Mouse (Mus musculus) left cerebral cortex, adult 11 months (tissue): ENCODE data around the gene Cenpn.

Source experiments
- DNase-seq: peaks from one replicate; pipeline ENCODE4 v3.0.0; 2022; ENCODE audit warnings: low spot score

The Cenpn gene

DNA sequence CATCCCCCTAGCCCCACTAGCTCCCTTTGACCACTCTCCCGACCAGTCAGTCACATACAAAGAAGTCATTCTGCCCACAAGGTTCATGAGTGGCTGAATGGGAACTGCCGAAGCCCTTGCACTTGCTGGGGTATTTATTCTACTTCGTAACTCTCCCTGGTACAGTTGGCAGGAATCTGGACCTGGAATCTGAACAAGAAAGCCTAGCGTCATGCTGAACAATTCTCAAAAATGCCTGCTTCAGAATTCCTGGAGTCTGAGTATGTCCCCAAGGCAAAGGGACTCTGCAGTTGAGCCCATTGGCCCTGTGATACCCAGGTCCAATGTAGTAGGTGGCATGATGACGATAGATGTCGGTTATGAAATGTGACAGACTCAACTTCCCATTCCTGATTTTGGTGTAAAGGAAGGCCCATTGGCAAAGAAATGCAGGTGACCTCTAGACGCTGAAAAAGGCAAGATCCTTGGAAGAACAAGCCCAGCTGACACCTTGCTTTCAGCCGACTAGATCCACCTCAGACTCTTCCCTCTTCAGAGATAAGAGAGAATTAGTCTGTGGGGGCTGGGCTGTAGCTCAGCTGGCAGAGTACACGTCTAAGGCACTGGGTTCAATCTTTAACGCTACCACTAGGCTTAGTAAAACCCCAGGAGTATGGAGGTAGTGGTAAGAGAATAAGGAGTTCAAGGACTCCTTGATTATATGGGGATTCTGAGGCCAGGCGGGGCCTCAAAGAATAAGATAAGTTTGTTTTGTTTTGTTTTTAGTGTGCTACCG is 20.9 kb downstream of the Cenpn start:
- no peak for DNase-seq

DNA sequence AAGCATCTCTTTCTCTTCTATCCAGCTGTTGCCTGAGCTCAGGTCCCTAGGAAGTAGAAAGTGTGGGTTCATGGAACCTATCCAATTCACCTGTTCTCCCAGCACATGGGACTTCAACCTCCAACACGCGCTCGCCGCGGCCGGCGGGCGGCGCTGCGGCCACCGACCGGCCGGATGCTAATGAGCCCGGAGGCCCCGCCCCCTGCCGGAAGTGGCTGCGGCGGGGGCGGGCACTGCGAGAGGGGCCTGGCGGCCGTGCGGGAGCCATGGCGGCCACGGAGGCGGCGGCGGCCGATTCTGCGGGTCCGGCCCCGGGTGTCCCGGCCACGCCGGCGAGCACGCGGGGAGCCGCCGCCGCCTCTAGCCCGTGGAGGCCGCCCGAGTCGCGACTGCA is 21.6 kb downstream of the Cenpn start, which contains the start of gene Atmin:
Gene Atmin, plus strand, starts transcription at position 233 of the 394 bp plus-strand sequence.
- DNase-seq = peak; percentile 70

- no peak for DNase-seq
Measured at GRCm38 (mm10) chr8:116943555-116944384, 22.2 kb downstream of the Cenpn start.

GRCm38 (mm10) chr8:116944385-116944696 is 22.8 kb downstream of the Cenpn start:
- DNase-seq = no peak

GRCm38 (mm10) chr8:116945169-116945910 is 23.8 kb downstream of the Cenpn start:
- no peak for DNase-seq

- DNase-seq = no peak
Measured at GRCm38 (mm10) chr8:116946268-116946838, 24.8 kb downstream of the Cenpn start.

GRCm38 (mm10) chr8:116946851-116947250 is 25.3 kb downstream of the Cenpn start:
- no peak for DNase-seq

DNA sequence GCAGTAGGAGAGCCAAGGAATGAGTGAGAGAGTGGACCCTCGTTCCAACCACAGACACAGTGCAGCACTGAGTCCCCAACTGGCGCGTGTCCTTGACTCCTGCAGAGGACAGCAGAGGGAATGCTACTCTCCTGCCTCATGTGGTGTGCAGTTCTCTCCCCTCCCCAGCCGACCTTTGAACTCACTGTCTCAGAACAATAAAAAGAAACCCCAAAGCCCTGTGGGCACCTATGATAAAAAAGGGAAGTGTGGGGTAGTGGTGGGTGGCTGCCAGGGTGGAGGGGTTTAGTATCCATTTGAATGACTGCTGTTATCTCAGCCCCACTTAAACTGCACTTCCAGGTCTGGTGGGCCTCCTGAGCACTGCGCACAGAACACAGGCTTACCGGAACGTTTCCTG is 26.1 kb downstream of the Cenpn start:
- no peak for DNase-seq

GRCm38 (mm10) chr8:116951369-116951768 is 29.8 kb downstream of the Cenpn start:
- DNase-seq = no peak

GRCm38 (mm10) chr8:116951778-116952177 is 30.2 kb downstream of the Cenpn start:
- no peak for DNase-seq

- DNase-seq = no peak
Measured at GRCm38 (mm10) chr8:116952428-116952827, 30.9 kb downstream of the Cenpn start.

- peak; percentile 75 for DNase-seq
Measured at GRCm38 (mm10) chr8:116954415-116954814, 32.9 kb downstream of the Cenpn start.

DNA sequence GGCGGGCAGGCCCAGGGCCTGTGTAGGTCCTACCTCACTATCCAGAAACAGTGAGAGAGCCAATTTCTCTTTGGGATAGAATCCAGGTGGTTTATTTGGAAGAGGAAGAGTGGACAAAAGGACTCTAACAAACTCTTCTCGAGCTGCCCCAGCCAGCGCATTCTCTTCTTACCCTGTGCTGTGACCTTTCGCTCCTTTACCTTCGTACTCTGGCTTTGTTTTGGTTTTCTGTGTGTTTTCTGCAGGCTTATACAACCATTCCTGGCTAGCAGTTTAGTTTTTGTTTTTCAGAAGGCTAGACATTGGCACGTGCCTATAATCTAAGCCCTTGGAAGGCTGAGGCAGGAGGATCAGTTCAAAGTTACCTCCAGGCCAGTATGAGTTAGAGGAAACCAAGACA is 48.0 kb downstream of the Cenpn start:
- no peak for DNase-seq

- no peak for DNase-seq
Measured at GRCm38 (mm10) chr8:116975066-116975465, 53.5 kb downstream of the Cenpn start.

DNA sequence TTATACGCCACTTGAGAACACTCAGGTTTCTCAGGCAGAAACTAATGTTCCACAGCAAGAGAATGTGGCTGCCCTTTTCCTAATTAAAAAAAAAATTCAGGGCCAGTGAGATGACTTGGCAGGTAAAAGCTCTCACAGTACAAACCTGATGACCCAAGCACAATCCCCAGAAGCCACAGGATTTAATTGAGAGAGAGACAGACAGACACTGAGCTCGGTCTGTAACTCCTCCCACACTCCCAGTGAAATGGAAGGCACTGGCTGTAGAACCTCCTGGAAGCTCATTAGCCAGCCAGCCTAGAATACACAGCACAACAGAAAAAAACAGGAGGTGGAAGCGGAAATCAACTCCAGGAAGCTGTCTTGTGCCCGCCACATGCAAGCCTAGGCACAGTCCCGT is 54.1 kb downstream of the Cenpn start:
- DNase-seq = no peak

DNA sequence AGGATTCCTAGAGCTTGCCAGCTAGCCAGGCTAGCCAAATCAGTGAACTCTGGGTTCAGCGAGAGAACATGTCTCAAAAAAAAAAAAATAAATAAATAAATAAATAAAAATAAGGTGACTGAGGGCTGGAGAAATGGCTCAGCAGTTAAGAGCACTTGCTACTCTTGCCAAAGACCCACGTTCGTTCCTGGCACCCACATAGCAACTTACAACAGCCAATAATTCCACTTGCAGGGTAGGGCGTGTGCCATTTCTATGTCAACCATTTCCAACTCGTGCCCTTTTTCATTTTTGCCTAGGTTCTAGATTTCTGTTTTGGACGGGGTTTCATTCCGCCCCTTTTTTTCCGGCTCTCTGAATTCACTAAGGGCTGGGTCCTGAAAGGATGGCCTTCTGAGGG is 56.5 kb downstream of the Cenpn start:
- DNase-seq = no peak

DNA sequence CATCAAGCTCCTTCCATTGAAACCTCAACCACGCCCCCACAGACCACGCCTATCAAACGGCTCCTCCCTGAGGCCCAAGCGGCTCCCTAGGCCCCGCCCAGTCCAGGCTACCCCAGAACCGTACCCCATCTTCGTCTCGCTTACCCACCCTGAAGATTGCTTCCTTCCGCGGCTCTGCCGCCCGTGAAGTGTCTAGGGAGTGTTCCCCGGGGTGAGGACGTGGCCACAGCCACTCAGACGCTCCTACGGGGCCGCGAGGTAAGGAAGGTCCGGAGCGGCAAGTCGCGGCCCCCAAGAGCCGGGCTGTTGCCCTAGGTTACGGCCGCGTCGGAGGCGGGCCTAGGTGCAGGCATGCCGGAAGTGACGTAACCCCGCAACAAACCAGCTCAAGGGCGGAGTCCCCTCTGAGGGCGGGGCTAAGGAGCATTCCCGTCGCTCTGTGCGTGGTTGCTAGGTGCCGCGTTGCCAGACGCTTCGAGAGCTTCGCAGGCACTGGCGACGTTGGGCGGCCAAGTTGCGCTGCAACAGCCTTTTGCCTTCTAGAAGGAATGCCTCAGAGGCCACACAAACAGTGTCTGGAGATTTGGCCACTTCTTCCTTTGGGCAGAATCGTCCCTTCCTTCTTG is 57.2 kb downstream of the Cenpn start, which contains the start of gene 1700030J22Rik:
Gene 1700030J22Rik, minus strand, starts transcription at position 329 of the 626 bp plus-strand sequence.
- peak; percentile 98 for DNase-seq

- DNase-seq = peak; percentile 23
Measured at GRCm38 (mm10) chr8:116980117-116980516, 58.6 kb downstream of the Cenpn start.

DNA sequence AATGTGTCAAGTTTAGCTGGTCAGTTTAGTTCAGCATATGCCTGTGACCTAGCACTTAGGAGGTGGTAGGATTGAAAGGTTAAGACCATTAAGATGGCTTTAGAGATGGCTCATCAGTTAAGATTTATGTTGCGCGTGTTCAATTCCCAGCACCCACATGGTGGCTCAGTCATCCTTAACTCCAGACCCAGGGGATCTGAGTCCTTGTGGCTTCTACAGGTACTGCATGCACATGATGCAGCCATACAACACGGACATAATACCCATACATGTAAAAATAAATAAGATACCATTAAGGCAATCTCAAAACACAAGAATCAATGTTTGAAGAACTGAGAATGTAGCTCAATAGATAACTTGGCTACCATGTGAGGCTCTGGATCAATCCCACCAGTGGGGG is 68.3 kb downstream of the Cenpn start:
- DNase-seq = no peak
